Mouse (Mus musculus) MEL (cell line): ENCODE data around the gene Lrch3. TPM values are rescaled to one million over a fixed set of nuclear protein-coding genes. Genes with fewer than 3 reads are reported as not detected.

Source experiments
- DNase-seq: peaks from one replicate; pipeline ENCODE4 v3.0.0; 2011; ENCODE audit warnings: low read depth, low spot score
- H3K27ac ChIP-seq: 2 replicates; pipeline ENCODE4 v1.5.1; 2012; ENCODE audit warnings: low read depth, mild to moderate bottlenecking, control low read depth, low read length, moderate library complexity; ENCODE audit not compliant: control insufficient read depth
- H3K27me3 ChIP-seq, 2 experiments: fragments of 150-350 bp in 1 of 2; sonication (generic) in 1 of 2; 2 replicates each; pipeline ENCODE4 v1.6.1; 2012; ENCODE audit warnings: low read length in 2 of 2, mild to moderate bottlenecking in 2 of 2, improper control_type of control experiment in 1 of 2, moderate library complexity in 1 of 2; ENCODE audit not compliant: insufficient read depth in 2 of 2, control insufficient read depth in 1 of 2
- H3K36me3 ChIP-seq, 2 experiments: 2 replicates each; pipeline ENCODE4 v1.6.1; 2012 to 2014; ENCODE audit warnings: low read length in 2 of 2, improper control_type of control experiment in 1 of 2, inconsistent platforms in 1 of 2, mild to moderate bottlenecking in 1 of 2; ENCODE audit not compliant: insufficient read depth in 2 of 2, control insufficient read depth in 1 of 2
- H3K4me1 ChIP-seq, 2 experiments: fragments of 150-350 bp in 1 of 2; sonication (generic) in 1 of 2; 2 replicates each; pipeline ENCODE4 v1.6.1; 2012; ENCODE audit warnings: low read length in 2 of 2, improper control_type of control experiment in 1 of 2, mild to moderate bottlenecking in 1 of 2; ENCODE audit not compliant: insufficient read depth in 2 of 2, control insufficient read depth in 1 of 2
- H3K4me3 ChIP-seq, 2 experiments: fragments of 150-350 bp in 1 of 2; sonication (generic) in 1 of 2; 2 replicates each; pipeline ENCODE4 v1.5.1; 2012; ENCODE audit warnings: low read depth in 2 of 2, low read length in 2 of 2, mild to moderate bottlenecking in 2 of 2, moderate library complexity in 2 of 2, control low read depth in 1 of 2, improper control_type of control experiment in 1 of 2; ENCODE audit not compliant: control insufficient read depth in 1 of 2, insufficient read depth in 1 of 2
- H3K79me2 ChIP-seq: 2 replicates; pipeline ENCODE4 v1.6.1; 2012; ENCODE audit warnings: mild to moderate bottlenecking, low read length, moderate library complexity; ENCODE audit not compliant: control insufficient read depth, poor library complexity, insufficient read depth
- H3K9ac ChIP-seq: 2 replicates; pipeline ENCODE4 v1.6.1; 2012; ENCODE audit warnings: low read depth, mild to moderate bottlenecking, control low read depth, low read length, moderate library complexity; ENCODE audit not compliant: control insufficient read depth, poor library complexity, severe bottlenecking
- H3K9me3 ChIP-seq: fragments of 150-350 bp; sonication (generic); replicated peaks from 2 replicates; pipeline ENCODE4 v1.6.1; 2012; ENCODE audit warnings: mild to moderate bottlenecking, low read length, improper control_type of control experiment, moderate library complexity; ENCODE audit not compliant: insufficient read depth
- CHD2 ChIP-seq: IDR thresholded peaks from 2 replicates; pipeline ENCODE4 v1.6.1; 2011; ENCODE audit warnings: low read length, improper control_type of control experiment
- EP300 ChIP-seq, 2 experiments: IDR thresholded peaks; 2 replicates each; pipeline ENCODE4 v1.6.1; 2011; ENCODE audit warnings: improper control_type of control experiment in 2 of 2, low read length in 2 of 2, low read depth in 1 of 2, mild to moderate bottlenecking in 1 of 2
- GABPA ChIP-seq: IDR thresholded peaks from 2 replicates; pipeline ENCODE4 v1.6.1; 2012; ENCODE audit warnings: low read depth, mild to moderate bottlenecking, inconsistent platforms, low read length, improper control_type of control experiment, moderate library complexity
- MAFK ChIP-seq: IDR thresholded peaks from 2 replicates; pipeline ENCODE4 v1.6.1; 2011; ENCODE audit warnings: low read depth, mild to moderate bottlenecking, low read length, improper control_type of control experiment, borderline replicate concordance
- MXI1 ChIP-seq: IDR thresholded peaks from 2 replicates; pipeline ENCODE4 v1.6.1; 2011; ENCODE audit warnings: mild to moderate bottlenecking, low read depth, low read length, improper control_type of control experiment
- NELFE ChIP-seq: IDR thresholded peaks from 2 replicates; pipeline ENCODE4 v1.6.1; 2011; ENCODE audit warnings: low read depth, low read length, improper control_type of control experiment
- NRF1 ChIP-seq: IDR thresholded peaks from 2 replicates; pipeline ENCODE4 v1.6.1; 2014; ENCODE audit warnings: low read depth, mild to moderate bottlenecking, inconsistent platforms, low read length, improper control_type of control experiment, moderate library complexity; ENCODE audit not compliant: poor library complexity, insufficient read depth, severe bottlenecking
- POLR2AphosphoS5 ChIP-seq: IDR thresholded peaks from 2 replicates; pipeline ENCODE4 v1.6.1; 2012; ENCODE audit warnings: low read depth, borderline replicate concordance, mild to moderate bottlenecking, inconsistent platforms, low read length, moderate library complexity, mixed read lengths
- SMC3 ChIP-seq: IDR thresholded peaks from 2 replicates; pipeline ENCODE4 v1.6.1; 2011; ENCODE audit warnings: low read depth, low read length, improper control_type of control experiment
- TAL1 ChIP-seq: IDR thresholded peaks from 2 replicates; pipeline ENCODE4 v1.6.1; 2012; ENCODE audit warnings: mild to moderate bottlenecking, inconsistent platforms, low read length, moderate library complexity, mixed read lengths
- TCF12 ChIP-seq: IDR thresholded peaks from 2 replicates; pipeline ENCODE4 v1.6.1; 2014; ENCODE audit warnings: low read depth, mild to moderate bottlenecking, inconsistent platforms, low read length, improper control_type of control experiment, moderate library complexity
- UBTF ChIP-seq: IDR thresholded peaks from 2 replicates; pipeline ENCODE4 v1.6.1; 2012; ENCODE audit warnings: low read depth, mild to moderate bottlenecking, inconsistent platforms, low read length, improper control_type of control experiment, moderate library complexity, borderline replicate concordance; ENCODE audit not compliant: insufficient read depth
- USF1 ChIP-seq: IDR thresholded peaks from 2 replicates; pipeline ENCODE4 v1.6.1; 2014; ENCODE audit warnings: low read depth, mild to moderate bottlenecking, inconsistent platforms, low read length, improper control_type of control experiment, moderate library complexity
- ZC3H11A ChIP-seq: IDR thresholded peaks from 2 replicates; pipeline ENCODE4 v1.6.1; 2012; ENCODE audit warnings: low read depth, mild to moderate bottlenecking, inconsistent platforms, low read length, improper control_type of control experiment
- ZKSCAN1 ChIP-seq: IDR thresholded peaks from 2 replicates; pipeline ENCODE4 v1.6.1; 2012; ENCODE audit warnings: low read depth, mild to moderate bottlenecking, inconsistent platforms, low read length, improper control_type of control experiment, moderate library complexity
- ZNF384 ChIP-seq: IDR thresholded peaks from 2 replicates; pipeline ENCODE4 v1.6.1; 2012; ENCODE audit warnings: low read depth, mild to moderate bottlenecking, inconsistent platforms, low read length, improper control_type of control experiment
- polyA plus RNA-seq, 2 experiments: library from polyadenylated mRNA; stranded (reverse) in 1 of 2; unstranded in 1 of 2; fragments of >175 nt in 1 of 2; fragments of >200 nt in 1 of 2; gene quantifications; 2 replicates each; pipeline versions ENCODE4 v1.2.1 to v1.2.4; 2012; ENCODE audit warnings: low replicate concordance in 2 of 2, low read depth in 1 of 2; ENCODE audit not compliant: insufficient read length in 2 of 2, insufficient read depth in 1 of 2, missing spikeins in 1 of 2
- total RNA-seq: library from RNA; depleted of rRNA; stranded (reverse); fragments of 300-350 nt; gene quantifications from 2 replicates; pipeline ENCODE4 v1.2.3, GENCODE M21; 2012

Lrch3 gene
- total and polyA plus RNA-seq, 3 experiments, result 8.6 to 17.0 TPM; not detected in 1

GRCm38 (mm10) chr16:33015396-33015907 lies 101.6 kb downstream of the Lrch3 start:
- Histone ChIP-seq H3K36me3 (peaks cover 1 to 5% of the 10 kb centered on the region in 2 experiments; a peak in 3 of 4 replicates), H3K79me2 (no peaks in the 10 kb centered on the region), H3K9ac (no peak overlapping the region), H3K9me3 (no peaks in the 10 kb centered on the region), H3K4me1 (peaks cover 1 to 7% of the 10 kb centered on the region in 2 experiments; a peak in 3 of 4 replicates), H3K27ac (no peak overlapping the region), H3K27me3 (no peaks in the 10 kb centered on the region), H3K4me3 (no peak overlapping the region)
- TF ChIP-seq NRF1 (no peak), ZC3H11A (no peak), MXI1 (no peak), TCF12 (no peak), GABPA (no peak), ZKSCAN1 (no peak), EP300 (IDR thresholded peaks at IDR 0.05; ENCODE audit: low read depth in 1 of 2, low read length in 2 of 2) (no peak), TAL1 (no peak), POLR2AphosphoS5 (no peak), MAFK (no peak)
- DNase-seq, result no peak

- H3K27ac ChIP-seq, result no peak overlapping the region
- no peaks in the 10 kb centered on the region for H3K79me2 ChIP-seq
- H3K27me3 ChIP-seq, result no peaks in the 10 kb centered on the region
- DNase-seq, result peak; percentile 62
- TF ChIP-seq ZNF384, result peak; percentile 83
- no peak for TF ChIP-seq SMC3
- TF ChIP-seq, all 39 proteins: peak for 1
- Histone ChIP-seq H3K36me3 (peaks cover 1 to 5% of the 10 kb centered on the region in 2 experiments; a peak in 3 of 4 replicates), H3K9ac (no peak overlapping the region), H3K9me3 (no peaks in the 10 kb centered on the region), H3K4me3 (no peak overlapping the region), H3K4me1 (peaks cover 1 to 7% of the 10 kb centered on the region in 2 experiments; a peak in 3 of 4 replicates)
These were observed 102.1 kb downstream of the Lrch3 start for GRCm38 (mm10) chr16:33015986-33016385.

- peaks cover 1 to 7% of the 10 kb centered on the region in 2 experiments; a peak in 3 of 4 replicates for H3K4me1 ChIP-seq
- H3K4me3 ChIP-seq, result no peak overlapping the region
- H3K9ac ChIP-seq, result no peak overlapping the region
- no peaks in the 10 kb centered on the region for H3K79me2 ChIP-seq
- no peak for TF ChIP-seq MXI1
- TF ChIP-seq USF1, result no peak
- no peak for TF ChIP-seq TAL1
- TF ChIP-seq TCF12, result no peak
- no peak for TF ChIP-seq NELFE
- no peak for TF ChIP-seq CHD2
- TF ChIP-seq UBTF, result no peak
- peaks cover 0 to 5% of the 10 kb centered on the region in 2 experiments; a peak in 2 of 4 replicates for H3K36me3 ChIP-seq
- no peaks in the 10 kb centered on the region for H3K9me3 ChIP-seq
- no peaks in the 10 kb centered on the region for H3K27me3 ChIP-seq
- no peak overlapping the region for H3K27ac ChIP-seq
- no peak for DNase-seq
These were observed 103.9 kb downstream of the Lrch3 start for GRCm38 (mm10) chr16:33017677-33018349.
